Mouse (Mus musculus) embryo, embryonic 11 days (tissue): ENCODE measurements around the gene Gm11027.

Experiments
- DNase-seq: peaks from one replicate; pipeline ENCODE4 v3.0.0-alpha.2; 2015

Gene Gm11027

DNA sequence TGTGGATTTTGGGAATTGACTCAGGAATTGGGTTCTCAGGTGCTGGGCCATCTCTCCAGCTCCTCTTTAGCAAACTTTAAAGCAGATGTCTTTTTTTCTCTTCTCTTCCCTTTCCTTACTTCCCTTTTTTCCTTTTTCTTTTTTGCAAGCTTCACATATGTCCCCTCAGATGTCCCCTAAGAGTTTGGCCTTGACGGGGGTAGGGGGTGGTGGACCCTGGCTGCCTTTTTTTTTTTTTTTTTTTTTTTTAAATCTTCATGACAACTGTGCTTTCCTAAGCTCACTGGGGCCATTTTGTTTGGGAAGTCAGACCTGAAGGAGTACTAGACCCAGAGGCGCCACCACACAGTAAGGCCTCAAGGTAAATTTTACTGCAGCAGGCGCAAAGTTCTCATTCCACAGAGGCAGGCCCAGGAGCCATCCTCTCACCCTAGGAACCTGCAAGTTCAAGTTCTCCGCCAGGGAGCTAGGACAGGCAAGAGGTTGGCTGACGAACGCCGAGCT is 5.0 kb downstream of the Gm11027 start:
- no peak for DNase-seq

DNA sequence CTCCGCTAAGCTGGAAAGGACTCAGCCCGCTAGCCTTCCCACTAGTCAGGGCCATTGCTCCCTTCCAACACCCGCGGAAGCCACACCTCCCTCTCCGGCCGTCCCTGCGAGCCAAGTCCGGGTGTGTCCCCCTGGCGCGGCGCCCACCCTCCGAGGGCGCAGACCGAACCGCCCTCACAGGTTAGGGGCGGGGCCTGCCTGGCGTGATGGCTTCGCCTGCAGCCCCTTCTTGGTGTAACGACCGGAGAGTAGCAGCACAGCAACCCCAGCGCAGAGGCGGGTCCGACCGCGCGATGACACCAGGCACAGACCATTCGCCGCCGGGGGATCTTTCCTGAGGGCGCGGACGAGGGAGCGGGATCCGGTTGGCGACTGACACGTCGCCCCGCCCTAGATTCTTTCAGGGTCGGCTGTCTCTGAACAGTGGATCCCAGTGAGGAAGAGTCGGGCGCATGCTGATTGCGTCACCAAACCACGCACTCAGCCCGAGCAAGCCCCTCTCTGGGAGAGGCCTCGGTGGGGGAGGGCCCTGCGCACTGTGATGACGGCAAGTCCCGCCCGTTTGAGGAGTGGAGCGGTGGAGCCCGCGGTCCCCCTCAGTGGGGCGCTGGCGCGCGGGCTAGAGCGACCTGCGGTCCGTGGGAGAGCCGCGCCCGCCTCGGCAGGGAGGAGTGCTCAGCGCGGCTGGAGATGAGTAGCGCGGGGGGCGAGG is 5.6 kb downstream of the Gm11027 start, which contains the start of gene Esyt2:
Gene Esyt2 (plus strand): TSS at position 544 of the 712 bp plus-strand sequence.
- peak; percentile 98 for DNase-seq

DNA sequence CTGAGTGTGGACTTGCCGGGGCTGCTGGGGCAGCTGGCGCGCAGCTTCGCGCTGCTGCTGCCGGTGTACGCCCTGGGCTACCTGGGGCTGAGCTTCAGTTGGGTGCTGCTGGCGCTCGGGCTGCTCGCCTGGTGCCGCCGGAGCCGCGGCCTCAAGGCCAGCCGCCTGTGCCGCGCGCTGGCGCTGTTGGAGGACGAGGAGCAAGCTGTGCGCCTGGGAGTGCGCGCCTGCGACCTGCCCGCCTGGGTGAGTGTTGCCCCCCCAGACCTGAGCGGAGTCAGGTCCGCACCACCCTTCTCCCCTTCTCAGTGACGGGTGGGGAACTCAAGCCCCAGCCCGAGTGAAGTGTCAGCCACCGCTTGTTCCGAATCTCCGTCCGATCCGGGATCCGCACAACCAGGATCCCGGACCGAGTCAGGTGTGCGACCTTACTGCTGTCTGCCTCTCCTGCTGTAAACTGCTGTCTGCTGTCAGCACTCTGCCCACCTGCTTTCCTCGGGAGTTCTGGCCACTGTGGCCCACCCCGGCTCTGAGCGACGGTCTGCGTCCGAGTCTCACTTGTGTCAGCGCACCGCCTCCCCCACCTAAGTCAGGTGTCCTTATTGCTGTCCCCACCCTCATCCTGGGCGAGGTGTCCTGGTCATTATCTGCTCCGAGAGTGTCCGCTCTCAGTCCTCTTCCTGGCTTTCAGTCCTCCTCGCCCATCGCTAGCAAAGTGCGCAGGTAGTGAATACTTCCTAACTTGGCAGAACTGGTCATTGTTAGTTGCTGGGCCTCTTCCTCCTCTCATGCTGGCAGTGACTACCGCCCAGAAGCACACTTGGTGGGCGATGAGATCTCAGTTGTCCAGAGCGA is 6.5 kb downstream of the Gm11027 start:
- DNase-seq: peak; percentile 12

DNA sequence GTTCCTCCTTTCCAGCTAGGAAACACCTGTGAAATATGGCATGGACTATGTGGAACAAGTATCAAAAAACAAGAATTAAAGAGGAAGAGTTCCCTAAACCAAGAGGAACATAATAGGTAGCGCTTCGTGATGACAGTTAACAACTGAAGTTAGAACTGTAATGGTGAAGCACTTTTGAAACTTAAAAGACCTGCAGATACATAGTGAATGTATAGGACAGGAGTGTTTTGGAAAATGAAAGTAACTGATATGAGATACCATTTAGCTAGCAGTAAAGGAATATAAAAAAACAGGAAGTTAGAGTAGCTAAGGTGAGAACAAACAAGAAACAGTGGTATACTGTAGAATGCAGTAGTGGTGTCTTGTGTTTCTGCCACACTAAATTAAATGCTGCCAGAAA is 7.7 kb downstream of the Gm11027 start:
- no peak for DNase-seq

DNA sequence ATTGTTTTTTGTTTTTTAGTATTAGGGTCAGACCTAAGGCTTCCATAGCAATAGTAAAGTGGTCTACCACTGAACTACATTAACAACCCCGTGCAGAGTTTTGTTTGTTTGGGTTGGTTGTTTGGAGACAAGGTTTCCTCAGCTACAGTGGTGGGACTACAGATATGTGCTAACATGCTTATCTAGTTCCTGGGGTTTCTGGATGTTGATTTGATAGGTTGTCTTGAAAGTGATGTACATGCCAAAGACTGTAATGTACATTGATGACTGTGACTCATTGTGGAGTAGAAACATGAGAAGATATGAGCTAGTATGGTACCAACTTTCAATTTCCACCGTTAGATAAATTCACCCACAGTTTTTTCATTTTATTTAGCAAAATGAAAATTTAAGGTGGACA is 8.3 kb downstream of the Gm11027 start:
- no peak for DNase-seq

DNA sequence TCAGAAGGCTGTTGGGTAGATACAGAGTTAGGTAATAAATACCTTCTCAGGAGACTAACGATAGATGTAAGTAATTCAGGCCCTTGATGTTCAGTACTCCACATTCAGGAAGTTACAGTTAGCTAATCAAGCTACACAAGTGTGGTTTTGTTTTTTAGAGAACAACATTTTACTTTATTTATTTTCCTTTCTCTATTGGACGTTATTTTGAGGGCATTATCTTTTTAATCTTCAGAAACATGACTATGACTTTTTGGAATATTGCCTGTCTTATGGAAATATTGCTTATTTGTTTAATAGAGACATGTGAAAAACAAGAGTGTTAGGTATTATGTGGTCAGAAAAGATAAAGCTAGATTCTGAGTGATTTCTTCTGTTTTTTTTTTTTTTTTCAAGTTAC is 18.0 kb downstream of the Gm11027 start:
- no peak for DNase-seq

DNA sequence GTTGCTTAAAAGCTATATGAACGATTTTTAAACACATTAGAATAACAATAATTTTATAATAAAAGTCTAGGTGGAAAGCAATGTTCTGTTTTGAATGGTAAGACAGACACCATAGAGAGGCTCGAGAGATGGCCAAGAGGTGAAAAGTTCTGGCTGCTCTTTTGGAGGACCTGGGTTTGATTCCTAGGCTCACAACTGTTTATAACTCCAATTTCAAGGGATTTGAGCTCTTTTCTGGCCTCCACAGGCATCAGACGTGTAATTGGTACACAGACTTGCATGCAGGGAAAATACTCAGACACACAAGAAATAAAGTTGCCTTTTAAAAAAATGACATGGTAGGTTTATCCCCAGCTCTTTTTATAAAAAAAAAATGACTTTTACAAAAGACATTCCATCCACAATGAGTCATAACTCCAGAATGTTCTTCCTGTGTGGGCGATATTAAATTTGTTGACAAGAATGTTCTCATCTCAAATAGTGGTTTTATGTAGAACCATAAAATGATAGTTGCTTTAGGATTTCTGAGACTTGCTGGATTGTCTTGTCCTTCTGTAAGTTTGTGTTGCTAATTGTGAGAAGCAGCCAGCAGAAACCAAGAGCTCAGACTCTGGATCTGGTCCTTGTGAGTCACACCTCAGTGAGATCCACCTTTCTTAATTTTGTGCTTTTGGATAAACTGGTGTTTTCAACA is 18.6 kb downstream of the Gm11027 start:
- DNase-seq: no peak

DNA sequence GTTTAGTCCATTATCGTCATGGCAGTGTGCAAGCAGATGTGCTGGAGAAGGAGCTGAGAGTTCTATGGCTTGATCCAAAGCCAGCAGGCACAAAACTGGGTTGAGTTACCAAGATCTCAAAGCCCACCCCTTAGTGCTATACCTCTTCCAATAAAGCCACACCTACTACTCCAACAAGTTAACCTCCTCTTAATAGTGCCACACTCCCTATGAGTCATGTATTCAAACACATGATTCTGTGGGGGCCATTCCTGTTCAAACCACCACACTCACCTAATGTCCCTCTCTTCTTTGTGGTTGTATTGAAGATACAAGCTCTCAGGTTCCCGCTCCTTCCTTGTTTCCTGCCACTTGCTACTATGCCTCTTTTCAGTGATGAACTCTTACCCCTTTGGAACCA is 24.7 kb downstream of the Gm11027 start:
- no peak for DNase-seq

DNA sequence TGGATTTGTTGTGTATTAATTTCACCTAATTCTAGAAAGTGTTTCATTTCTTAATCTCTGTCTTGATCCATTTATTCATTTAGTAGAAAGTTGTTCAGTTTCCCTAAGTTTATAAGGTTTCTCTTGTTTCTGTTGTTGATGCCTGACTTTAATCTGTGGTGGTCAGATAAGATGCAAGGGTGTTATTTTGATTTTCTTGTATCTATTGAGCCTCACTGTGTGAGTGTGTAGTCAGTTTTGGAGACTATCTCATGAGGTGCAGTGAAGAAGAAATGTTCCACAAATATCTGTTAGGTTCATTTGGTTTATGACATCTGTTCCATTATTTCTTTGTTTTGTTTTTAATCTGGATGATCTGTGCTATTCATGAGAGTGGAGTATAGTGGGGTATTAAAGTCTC is 27.0 kb downstream of the Gm11027 start:
- DNase-seq: no peak

DNA sequence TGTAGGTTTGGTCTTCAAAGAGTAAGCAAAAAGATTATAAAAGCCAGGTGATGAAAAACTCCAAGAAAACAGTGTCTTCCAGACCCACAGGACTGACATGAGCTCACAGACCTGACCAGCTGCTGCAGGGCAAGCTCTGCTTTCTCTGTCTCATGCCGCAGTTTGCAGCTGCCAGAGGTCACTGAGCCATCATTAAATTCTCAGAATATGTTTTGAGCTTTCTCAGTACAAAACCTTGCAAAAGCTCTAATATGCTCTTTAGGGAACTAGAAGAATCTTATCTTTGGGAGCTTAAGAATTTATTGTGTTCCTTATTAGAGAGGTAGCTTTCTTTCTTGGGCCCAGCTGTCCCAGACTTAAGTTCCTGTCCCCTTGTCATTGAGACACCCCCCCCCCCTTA is 30.9 kb downstream of the Gm11027 start:
- peak; percentile 1 for DNase-seq

DNA sequence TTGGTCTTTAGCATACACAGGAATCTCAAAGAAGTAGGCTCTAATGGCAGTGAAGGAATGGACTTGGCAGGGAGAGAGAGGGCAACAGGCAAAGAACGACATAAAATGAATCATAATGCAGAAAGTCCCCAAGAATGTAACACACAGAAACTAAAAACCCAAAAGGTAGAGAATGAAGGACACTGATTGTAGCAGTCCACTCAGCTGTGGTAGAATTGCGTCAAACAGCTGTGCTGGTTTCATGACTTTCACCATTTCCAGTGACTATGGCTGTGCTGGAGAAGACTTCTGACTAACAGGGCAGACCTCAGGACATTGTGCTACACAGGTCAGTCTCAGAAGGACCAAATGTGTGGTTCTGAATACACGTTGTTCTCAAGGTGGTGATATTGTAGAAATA is 32.7 kb downstream of the Gm11027 start:
- DNase-seq: no peak

DNA sequence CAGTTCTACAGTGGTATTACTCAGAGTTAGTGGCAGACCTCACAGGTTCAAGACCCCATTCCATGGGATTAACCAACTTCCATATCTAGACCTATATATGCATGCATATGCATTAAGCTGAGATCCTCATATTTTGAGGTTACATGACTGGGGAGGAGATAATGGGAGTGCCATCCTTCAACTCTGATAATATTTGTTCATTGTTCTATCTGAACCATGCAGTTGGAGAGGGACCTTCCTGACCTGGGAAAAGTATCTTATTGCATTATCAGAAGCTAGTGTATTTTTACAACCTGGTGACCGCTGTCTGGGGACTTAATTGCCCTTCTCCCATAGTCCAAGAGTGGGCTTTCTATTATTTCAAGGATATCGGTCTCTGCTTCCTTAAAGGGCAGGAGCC is 33.4 kb downstream of the Gm11027 start:
- no peak for DNase-seq

DNA sequence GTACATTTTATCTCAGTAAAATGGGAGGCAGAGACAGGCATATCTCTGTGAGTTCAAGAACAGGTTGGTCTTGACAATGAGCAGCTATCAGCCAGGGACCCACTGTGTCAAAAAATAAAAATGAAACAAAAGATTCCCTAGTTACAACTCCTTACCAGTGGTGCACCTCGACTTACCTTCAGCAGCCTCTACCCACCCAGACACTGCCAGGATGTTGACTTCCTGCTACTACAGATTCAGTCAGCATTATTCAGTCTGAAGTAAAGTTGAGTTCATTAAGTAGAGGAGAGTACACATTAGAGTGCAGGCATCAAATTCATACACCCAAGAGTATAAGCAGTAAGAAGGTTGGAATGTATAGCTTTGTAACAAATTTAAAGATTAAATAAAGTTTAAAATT is 38.6 kb downstream of the Gm11027 start:
- no peak for DNase-seq

DNA sequence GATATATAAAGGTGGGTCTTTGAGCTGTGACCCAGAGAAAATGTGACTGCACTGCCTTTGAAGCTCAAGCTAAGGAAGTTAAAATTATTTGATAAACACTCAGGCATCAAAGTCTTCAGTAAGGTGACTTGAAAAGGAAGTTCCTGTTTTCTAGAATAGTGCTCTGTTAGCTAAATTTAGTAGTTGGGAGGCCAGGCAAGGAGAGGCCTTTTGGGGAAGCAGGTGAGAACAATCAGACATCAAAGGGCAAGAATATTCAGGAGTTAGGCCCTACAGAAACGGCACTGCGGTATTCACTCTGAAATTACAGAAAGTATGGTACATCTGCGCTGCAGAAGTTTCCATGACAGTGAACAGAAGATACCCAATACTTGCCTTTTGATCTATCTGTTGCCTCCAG is 40.3 kb downstream of the Gm11027 start:
- no peak for DNase-seq

DNA sequence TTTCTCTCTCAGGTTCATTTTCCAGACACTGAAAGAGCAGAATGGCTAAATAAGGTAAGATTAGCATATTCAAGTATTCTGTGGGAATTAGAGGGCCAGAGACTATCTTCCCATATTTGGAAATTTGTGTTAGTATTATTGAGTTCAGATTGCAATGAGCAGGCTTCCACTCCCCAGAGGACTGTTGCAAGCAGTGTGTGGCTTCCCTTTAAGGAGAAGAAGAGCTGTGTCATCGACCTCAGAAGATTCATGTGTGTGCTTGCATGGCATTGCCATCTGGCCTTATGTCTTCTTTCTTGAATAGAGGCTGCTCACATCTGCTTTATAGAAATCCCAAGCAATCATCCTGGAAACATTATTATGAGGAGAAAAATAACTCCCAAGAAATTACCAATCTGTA is 42.6 kb downstream of the Gm11027 start:
- no peak for DNase-seq
